Mouse (Mus musculus) ZHBTc4 (cell line): ENCODE results near the gene Orc5.
"Not testable (repeated sequence)": the region's sequence is repeated elsewhere in the genome, so short reads cannot be mapped to it uniquely, and the experiment has no call there.

Experiments used
- DNase-seq: peaks from one replicate; pipeline ENCODE4 v3.0.0-alpha.2; 2011; ENCODE audit warnings: low read depth, low spot score

Orc5 gene

DNA sequence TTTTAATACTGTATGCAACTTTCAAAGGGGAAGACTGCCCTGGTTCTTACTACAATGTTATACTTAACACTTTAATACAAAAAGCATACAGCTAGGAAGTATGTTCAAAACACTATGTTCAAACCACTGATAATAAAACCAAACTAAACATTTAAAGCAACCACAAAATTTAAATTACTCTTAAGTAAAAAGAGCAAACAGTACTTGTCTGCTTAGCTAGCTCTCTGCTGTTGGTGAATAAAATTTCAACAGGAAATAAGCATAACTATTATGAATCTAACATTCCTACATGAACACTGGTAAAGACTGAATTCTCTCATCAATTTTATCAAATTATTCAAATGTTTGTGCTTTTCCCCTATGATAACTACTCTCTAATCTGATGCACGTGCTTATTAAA is 13.5 kb downstream of the Orc5 start:
- DNase-seq, result no peak

DNA sequence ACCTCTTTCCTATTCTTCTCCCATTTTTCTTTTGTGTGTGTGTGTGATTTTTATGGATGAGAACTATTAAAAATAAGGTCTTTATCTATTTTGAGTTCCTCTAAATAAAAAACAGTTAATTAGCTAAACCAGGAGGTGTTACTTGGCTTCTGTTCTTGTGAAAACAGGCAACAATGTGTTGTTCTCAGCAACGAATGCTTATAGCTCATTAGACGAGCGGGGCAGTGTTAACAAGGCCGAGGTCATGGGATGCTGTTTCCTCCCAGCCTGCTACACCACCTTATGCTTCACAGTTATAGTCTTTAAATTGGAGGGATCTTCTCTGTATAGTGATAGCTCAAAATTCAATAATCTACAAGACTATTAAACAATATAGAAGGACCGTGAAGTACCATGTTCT is 17.7 kb downstream of the Orc5 start:
- no peak for DNase-seq

DNA sequence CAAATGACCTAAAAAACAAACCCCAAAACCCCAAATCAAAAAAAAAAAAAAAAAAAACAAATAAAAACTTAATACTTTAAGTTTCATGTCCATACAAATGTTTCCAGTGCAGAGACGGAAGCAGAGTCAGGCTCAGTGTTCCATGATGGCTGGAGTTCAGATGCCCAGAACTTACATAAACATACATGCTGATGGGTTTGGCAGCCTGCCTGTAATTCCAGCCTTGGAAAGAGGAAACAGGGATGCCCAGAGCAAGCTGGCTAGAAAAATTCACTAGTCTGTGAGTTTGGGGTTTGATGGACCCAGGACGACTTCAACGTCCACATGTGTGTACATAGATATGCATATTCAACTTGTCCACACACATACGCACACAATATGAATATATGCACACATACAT is 27.6 kb downstream of the Orc5 start:
- no peak for DNase-seq

DNA sequence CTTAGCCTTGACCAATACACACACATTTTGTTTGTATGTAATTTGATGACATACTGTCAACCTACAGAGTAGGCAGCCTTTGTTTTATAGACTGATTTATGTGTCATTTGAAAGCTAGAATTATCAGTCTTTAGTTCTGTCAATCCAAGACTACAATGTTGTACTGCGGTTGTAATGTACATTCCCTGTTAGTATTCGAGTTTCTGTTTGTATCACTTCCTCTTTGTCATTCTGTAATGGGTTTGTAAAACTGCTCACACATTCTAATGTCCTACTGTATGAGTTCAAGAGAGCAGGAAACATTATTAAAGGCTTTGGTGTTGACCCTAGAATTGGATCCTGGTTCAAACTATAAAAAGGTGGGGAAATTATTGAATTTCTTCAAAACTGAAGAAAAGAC is 30.5 kb downstream of the Orc5 start:
- no peak for DNase-seq

DNA sequence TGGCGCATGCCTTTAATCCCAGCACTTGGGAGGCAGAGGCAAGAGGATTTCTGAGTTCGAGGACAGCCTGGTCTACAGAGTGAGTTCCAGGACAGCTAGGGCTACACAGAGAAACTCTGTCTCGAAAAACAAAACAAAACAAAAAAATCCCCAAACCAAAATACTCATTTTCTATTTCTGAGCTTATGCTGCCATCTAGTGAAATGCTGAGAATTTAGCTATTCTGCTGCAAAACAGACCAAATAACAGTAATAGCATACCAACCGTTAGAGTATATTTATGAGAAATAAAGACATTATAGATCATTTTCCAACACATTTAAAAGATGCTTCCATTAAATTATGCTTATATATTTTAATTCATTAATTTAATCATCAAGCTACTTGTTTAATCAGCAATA is 34.5 kb downstream of the Orc5 start:
- DNase-seq, result not testable (repeated sequence)

DNA sequence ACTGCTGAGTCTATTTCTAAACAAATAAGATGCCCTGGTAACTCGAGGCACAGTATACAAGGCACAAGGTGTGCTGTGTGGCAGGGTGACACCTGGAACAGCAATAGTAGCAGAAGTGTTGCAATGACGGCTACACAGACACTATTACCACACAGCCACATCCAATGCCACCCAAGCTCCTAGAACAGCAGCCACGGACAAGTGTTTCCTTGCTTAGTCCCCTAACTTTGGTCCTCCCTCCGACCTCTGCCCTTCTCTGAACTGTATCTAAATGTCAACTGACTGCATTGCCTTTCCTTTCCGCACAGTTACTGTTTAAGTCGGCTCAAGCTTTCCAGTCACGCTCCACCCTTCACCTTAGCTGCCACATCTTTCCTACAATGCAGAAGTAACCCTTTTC is 36.0 kb downstream of the Orc5 start:
- not testable (repeated sequence) for DNase-seq

DNA sequence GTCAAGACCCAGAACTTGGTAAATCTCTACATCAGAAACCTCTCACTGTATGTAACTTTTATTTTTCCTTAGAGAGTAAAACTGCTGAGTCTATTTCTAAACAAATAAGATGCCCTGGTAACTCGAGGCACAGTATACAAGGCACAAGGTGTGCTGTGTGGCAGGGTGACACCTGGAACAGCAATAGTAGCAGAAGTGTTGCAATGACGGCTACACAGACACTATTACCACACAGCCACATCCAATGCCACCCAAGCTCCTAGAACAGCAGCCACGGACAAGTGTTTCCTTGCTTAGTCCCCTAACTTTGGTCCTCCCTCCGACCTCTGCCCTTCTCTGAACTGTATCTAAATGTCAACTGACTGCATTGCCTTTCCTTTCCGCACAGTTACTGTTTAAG is 37.6 kb downstream of the Orc5 start:
- not testable (repeated sequence) for DNase-seq

DNA sequence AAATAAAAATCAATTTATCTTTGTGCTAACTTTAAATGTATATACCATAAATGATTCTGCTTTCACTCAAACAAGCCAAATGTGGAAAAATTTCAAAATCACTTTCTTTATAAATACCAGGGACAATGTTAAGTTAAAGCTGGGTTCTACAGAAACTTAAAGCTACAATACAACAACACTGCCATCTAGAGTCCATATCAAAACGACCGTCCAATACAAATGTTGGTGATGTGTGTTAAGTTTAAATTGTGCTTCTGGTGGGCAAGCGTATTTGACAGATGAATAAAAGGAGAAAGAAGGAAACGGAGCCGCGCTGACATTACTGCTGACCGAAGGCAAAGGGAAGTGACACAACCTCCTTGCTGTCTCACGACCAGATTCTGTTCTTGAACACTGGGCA is 38.4 kb downstream of the Orc5 start:
- DNase-seq, result peak; percentile 19

DNA sequence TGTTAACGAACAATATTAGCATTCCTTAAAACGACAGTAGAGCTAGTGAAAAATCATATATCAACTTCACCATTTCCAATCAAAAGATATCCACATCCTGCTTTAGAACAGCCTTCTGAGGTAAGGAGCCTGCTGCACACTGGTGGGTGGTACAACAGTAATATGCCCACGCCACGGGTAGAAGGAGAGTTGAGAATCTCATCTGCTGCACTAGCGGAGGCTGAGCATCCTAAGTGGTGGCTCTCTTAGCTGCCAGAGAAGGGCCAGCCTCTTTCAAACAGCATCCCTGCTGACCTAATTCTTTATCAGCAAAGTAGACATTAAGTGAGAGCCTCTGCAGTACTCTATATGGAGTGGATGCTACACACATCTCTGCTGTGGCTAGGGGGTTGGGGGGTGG is 41.7 kb downstream of the Orc5 start:
- DNase-seq, result no peak

DNA sequence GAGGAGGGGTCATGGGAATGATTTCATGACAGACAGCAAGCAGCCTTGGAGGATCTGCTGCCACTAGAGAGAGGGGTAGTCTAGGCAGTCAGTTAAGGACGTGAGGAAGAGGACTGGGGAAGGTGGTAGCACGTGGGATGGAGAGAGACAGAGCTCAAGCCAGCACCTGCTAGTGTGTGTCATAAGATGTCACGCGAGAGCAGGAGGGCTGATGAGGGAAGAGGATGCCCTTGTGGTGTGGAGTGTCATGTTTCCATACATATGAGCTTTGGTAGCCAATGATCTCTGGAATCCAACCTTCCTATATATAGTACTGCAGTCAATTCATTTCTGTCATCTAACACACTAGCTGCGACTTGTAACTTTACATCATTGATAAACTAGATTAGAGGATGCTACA is 50.8 kb downstream of the Orc5 start:
- no peak for DNase-seq

DNA sequence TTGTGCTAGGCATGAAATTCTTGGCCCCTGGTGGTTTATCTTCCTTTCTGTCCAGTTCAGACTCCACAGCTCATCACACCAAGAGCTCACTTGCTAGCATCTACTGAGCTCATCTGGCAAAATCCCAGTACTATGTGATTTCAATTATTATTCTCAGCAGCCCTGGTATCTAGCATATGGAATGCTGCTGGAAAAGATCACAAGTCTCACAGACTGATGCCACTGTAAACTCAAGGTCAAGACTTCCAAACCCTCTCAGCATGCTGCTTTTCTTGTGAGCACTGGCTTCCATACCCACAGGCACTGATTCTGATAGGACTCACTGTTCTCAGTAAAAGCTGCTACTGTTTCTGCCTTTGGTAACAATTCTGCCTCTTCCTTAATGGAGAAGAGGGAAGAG is 59.1 kb downstream of the Orc5 start:
- no peak for DNase-seq

DNA sequence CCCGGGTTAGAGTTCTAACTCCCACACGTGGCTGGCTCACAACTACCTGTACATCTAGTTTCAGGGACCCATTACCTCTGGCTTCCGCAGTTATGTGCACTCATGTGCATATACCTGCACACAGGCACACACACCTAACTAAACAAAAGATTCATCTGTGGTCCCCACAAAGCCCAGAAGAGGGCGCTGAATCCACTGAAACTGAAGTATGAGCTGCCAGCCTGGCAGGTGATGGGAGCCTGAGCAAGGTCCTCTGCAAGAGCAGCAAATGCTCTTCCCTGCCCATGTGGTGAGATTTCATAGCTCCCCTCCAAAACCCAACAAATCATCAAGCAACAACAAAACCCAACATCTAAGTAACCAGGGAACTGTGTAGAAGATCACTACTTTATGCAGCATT is 61.1 kb downstream of the Orc5 start:
- DNase-seq, result peak; percentile 76

DNA sequence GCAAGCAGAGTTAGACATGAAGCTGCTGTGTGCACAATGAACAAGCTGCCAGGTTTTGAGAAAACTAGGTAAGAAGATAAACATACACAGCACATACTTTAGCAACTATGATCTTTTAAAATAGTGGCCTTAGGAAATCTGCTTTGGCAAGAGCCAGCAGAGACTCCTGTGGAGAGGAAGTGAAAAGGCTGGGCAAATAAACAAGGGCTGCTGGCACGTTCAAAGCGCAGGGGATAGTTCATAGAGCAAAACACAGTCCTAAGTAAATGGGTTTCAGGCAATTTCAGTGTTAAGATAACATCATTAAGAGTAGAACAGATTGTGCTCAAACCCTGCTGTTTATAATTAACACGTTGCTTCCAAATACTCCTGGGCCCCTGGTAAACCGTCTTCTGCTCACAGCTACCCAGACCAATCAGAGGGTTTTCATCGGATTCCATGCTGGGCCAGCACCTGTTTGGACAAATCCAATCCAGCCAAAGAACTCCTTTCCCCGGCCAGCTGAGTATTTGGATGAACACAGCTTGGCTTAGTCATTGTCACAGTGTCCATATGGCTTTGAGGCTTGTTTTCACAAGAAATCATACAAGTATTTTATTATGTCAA is 63.5 kb downstream of the Orc5 start:
- DNase-seq, result no peak

DNA sequence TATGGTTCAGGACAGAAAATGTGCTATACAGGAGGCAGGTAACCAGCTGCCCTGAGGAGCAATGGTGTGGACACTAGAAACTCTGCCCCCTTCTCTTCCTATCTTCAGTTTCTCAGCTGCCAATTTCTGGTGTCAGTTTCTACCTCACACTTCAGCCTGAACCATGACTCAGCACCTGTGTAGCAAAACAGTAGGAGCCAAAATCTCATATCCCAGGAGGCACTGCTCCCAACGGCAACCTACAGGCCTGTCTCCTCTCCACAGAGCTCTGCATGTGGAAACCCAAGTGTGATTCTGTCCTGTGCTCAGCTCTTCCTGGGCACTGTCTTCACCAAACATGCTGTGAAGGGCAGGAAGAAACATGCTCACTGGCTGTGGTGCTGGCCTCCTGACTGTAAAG is 64.5 kb downstream of the Orc5 start:
- no peak for DNase-seq

DNA sequence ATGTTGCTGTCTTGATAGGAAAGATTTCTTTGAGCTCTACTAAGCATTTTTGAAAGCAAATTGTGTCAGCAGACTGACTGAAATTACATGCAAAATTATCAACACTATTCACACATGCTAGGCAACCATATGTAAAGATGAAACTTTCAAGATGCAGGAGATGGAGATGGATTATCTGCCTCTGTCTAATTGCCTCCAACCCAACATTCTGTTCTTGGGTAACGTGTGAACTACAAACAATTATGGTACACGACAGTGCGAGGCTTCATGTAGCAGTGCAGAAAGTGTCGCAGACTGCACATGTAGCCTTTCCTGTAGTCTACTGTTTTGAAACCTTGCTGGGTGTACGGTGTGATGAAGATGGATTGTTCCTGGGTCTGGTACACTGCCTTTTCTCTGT is 67.7 kb downstream of the Orc5 start:
- DNase-seq, result no peak

DNA sequence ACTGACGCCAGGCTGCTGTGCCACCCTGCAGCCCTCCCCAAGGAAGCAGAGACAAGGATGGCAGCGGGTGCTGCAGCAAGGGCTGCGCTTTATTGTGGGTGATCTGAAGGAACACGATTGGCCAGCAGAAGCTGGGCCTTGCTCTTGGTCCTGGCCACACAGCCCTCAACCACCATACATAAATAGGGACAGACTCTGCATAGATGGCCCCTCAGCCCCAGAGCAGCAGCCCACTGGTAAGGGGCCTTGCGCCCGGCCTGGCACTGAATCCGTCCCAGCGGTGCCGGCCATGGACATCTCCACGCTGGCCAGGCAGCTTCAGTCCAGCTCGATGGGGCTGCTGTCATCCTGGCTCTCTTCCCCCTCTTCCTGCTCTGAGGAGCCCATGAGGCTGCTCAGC is 77.8 kb downstream of the Orc5 start:
- not testable (repeated sequence) for DNase-seq

DNA sequence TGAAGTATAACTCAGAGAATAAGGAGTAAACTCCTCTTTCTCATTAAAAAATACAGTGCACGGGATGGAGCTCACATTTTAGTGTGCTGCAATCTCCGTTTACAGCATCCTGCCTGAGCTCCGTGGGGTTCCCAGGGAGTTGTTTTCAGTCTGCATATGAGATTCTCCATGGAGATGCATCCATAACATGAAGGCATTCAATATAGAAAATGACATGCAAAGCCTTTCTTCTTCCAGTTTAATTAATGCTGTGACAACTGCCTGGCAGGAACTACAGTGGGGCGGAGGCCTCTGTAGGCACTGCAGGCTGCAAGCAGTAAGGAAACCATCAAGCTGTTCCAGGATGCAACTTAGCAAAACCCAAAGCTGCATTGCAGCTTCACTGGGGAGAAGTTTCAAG is 79.0 kb downstream of the Orc5 start:
- no peak for DNase-seq

DNA sequence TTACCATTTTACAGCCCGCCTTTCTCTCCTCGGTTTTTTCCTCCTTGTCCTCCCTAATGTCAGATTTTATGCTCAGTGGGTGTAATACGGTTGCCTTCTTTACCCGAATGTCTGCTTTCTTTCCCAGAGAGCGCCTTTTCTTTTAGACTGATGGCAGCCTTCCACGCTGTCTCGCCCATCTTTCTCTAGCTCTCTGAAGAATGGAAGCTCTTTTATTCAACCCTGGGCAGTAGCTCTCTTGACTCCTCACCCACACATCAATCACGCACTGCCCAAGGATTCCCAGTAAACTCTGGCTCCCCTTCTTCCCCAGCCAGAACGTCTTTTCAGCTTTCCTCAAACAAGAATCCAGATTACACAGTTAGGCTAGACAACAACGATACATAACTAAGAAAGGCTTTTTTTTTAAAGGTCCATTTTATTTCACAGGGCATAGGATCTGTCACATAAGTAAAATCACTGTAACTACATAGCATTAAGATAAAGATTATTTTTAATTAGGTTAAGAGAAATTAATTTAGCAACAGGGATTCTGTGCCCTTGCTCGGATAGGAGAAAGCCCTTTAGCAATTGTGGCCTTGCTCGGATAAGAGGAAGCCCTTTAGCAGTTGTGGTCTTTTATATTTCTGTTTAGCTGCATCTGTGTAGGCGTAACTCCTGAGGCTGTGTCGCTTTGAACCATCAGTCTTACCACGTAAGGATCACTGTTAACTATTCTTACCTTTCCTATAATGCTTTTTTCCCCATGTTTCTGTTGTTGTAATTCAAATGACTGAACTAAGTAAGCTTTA is 97.2 kb downstream of the Orc5 start:
- DNase-seq, result no peak

DNA sequence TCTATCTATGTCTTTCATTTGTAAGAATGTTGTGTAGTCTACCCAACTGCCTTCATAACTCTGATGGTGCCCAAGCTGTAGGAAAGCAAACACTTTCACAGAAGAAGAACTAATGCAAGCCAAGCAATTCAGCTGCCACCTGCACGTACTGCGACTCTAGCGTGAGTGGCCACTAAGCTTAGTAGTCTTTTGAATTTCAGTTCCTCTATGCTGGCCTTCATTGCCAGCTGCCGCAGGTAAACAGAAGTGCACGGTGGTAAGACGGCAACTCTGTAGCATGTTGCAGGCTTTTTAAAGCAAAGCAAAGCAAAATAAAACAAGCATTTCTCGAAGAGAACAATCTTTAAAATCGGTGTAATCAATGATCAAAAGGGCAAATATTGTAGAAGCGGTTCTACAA is 97.8 kb downstream of the Orc5 start:
- no peak for DNase-seq

DNA sequence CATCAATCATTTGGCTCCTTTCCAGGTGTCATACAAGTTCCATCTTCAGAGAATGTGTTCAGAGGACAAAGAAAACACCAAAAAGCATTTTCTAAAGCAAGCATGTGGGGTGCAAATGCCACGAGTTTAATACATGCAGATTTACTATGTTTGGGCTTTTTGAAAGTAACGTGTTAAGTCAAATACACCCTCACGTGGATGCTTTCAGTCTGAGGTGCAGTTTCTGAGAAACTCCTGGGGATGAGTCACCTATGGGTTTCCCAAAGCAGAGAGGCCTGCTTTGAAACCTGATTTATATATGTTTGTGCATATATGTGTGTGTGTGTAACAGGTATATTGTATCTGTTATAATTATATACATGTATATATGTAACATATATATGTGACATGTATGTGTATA is 98.5 kb downstream of the Orc5 start:
- no peak for DNase-seq

DNA sequence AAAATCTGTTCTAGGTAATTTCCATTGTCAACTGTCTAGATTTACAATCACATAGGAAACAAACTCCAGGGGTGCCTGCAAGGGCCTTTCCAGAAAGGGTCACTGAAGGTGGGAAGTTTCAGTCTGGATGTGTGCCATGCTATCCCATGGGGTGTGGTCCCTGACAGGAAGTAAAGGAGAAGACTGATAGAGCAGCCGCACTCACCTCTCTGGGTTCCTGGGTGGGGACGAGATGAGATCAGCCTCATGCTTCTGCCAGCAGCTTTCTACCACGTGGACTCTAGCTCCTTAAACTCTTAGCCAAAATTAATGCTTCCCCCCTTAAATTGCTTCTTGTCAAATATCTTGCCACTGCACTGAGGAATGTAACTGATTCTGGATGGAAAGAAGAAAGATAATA is 100.7 kb downstream of the Orc5 start:
- DNase-seq, result no peak
